Mouse (Mus musculus) R1 (cell line): Measurements from ENCODE around the gene 4930467E23Rik.
"Not testable (repeated sequence)": the region's sequence is repeated elsewhere in the genome, so short reads cannot be mapped to it uniquely, and the experiment has no call there.

ENCODE experiments used
- DNase-seq: peaks from one replicate; pipeline ENCODE4 v3.0.0-alpha.2; 2018; ENCODE audit warnings: low read depth, low spot score

4930467E23Rik gene

DNA sequence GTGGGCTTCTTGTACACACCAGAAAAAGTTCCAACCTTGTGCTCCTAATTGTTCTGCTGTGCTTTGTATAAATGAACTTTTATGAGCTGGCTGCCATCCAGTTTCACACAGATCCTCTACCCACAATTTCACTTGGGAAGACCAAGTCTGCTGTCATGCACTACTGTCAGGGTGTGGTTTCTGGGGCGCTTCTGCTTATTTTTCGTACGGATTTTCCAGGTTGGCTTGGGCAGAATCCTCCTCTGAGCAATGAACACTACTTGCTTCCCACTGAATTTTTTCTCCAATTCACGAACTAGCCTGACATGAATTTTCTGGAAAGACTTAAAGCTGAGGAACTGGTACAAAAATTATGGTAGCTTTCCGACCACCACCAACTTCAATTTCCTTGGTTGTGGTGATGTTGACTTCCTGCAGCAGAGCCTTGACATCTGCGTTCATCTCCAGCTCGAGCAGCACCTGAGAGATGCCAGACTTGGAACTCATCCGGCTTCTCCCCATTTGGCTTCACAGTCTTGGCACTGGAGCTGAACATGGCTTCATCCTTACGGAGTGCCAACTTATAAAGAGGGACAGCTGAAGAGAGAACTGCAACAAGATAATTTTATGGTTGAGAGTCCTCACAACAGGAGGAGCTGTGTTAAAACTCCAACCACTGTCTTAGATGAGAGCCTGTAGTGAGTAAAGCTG lies 18.1 kb upstream of the 4930467E23Rik start:
- not testable (repeated sequence) for DNase-seq

DNA sequence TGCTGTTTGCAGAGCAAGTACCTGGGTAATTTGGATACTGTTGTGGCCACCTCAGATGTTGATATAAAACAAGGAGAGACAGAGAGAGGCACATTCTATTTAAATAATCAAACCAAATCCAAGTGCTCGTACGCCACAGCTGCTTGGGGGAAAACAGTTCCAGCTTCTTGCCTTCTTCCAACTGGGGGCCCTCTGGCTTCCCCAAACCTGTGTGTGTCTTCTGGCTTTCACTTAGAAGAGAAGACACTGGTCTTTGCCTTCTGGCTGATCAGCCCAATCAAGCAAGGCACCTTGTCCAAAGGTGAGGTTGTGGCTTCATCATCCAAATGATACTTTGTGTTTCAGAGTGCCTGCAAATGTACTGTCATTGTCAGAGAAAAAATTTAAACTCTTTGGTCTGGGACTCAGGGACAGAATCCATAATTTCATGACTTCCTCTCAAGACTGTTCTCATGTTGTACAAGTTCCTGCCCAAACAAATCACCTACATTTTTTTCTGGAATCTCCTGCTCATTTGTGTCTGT lies 17.1 kb upstream of the 4930467E23Rik start:
- not testable (repeated sequence) for DNase-seq

DNA sequence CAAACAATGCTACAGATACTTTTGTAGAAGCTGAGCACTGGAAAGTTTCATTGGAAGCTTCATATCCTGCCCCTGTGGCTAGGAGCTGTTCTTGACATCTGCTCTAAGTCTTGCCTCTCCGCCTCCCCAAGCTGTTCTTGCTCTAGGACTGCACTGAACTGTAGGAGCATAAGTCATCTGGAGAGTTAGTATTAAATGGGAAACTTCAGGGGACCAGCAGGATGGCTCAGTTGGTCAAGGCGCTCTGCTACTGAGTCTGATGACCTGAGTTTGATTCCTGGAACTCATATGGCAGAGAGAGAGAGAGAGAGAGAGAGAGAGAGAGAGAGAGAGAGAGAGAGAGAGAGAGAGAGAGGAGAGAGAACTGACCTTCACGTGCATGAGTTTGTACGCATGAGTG lies 16.6 kb upstream of the 4930467E23Rik start:
- not testable (repeated sequence) for DNase-seq

DNA sequence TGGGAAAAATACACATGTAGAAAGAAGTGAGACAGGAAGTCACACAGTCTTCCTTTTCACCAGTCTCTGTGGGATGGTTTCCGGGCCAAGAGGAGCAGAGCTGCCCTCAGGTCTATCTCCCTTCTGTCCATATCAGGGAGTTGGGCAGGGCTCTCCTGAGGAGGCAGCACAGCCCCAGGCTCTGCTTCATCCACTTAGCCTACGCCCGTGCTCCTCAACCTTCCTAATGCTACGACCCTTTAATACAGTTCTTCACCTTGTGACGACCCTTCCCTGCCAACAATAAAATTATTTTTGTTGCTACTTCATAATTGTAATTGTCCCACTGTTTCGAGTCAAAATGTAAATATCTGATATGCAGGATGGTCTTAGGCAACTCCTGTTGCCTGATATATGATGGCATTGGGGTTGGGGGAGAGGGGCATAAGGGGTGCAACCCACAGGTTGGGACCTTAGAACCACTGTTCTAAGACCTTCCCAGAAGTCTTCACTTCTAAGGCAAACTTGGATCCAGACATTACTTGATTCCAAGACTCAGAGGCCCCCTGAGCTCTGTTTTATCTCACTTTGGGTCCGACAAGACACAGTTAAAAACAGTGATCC lies 16.0 kb upstream of the 4930467E23Rik start:
- peak; percentile 21 for DNase-seq

DNA sequence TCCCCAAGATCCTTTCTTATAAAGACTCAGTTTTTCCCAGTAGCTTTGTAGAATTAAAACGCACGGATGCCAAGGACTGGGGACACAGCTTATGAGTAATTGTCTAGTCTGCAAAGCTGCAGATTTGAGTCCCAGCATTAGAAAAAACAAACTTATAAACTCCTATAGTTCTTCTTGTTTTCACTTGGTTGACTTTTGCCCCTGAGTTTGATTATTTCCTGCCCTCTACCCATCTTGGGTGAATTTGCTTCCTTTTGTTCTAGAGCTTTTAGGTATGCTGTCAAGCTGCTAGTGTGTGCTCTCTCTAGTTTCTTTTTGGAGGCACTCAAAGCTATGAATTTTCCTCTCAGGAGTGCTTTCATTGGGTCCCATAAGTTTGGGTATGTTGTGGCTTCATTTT lies 14.9 kb upstream of the 4930467E23Rik start:
- not testable (repeated sequence) for DNase-seq

DNA sequence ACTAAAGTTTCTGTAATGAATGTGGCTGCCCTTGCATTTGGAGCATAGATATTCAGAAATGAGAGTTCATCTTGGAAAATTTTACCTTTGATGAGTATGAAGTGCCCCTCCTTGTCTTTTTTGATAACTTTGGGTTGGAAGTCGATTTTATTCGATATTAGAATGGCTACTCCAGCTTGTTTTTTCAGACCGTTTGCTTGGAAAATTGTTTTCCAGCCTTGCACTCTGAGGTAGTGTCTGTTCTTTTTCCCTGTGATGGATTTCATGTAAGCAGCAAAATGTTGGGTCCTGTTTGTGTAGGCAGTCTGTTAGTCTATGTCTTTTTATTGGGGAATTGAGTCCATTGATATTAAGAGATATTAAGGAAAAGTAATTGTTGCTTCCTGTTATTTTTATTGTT lies 14.1 kb upstream of the 4930467E23Rik start:
- DNase-seq: not testable (repeated sequence)

DNA sequence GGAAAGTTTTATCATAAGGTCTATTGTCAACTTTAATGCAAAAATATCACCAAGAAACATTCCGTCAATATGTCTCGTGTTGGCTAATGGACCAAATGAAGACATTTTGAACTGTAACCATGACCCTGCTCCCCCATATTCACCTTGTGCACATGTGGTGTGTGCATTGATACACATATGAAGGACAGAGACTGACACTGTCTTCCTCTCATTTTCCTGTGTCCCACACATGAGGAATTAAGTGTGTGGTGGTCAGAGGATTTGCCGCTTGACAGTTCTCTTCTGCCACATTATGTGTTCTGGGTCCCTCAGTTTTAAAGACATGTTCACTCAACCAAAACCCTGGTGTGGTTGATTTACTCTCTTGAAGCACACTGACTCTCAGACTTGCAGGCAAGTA lies 11.5 kb upstream of the 4930467E23Rik start:
- not testable (repeated sequence) for DNase-seq

DNA sequence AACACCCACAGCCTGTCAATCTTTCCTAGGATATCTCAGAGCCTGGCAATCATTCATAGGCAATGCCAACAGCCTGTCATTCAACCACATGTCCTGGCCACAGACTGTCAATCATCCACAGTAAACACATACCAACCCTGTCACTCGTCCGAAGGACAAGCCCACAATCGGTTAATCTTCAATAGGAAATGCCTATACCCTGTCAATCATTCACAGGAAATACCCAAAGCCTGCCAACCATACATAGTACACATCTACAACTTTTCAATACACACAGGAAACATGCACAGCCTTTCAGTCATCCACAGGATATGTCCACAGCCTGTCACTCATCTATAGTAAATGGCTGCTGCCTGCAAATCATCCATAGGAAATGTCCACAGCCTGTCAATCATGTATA lies 9.9 kb upstream of the 4930467E23Rik start:
- DNase-seq: not testable (repeated sequence)

DNA sequence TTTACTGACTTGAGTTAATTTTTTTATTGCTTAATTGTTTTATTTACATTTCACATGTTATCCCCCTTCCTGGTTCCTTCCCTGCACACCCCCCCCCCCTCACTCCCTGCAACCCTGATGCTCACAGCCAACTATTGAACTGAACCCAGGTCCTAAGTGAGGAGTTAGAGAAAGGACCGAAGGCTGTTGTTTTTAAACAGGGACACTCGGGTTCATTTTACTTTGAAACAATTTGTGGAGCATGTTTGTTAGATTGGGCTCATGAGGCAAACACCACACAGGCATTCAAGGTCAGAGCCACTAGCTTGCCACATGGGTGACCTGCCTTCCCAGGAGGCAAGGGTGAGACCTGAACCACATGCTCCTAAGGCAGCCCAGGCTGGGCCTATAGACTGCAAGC lies 4.5 kb upstream of the 4930467E23Rik start:
- DNase-seq: not testable (repeated sequence)

DNA sequence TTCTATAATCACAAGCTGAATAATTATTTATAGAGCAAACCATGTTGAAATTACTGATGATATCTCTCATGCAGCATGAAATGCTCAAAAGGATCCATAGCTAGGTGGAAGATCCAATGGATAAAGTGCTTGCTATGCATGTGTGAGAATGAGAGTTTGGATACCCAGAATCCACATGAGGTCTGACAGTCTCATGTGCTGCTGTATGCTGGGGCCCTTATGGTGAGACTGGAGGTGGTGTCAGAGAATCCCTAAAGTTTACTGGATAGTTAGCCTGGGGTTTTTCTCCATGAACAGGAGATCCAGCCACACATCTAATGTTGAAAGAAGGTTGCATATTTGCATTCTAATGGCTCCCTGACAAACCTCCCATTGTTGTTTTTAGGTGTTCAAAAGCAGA lies 22.4 kb downstream of the 4930467E23Rik start:
- not testable (repeated sequence) for DNase-seq

DNA sequence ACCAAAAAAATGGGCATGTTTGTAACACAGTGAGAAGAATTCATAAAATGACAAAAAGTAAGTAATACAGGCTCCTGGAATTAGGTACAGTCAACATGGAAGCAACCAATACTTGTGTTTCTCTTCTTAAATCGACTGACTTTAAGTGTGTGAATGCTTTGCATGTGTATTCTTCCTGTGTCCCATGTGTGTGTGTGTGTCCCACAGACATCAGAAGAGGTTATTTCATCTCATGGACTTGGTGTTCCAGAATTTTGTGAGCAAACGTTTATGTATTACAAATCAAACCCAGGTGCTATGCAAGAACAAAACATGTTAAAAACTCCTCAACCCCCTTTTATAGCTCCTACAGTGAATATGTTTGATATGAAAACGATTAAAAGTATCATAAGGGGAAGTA lies 24.8 kb downstream of the 4930467E23Rik start:
- DNase-seq: not testable (repeated sequence)

DNA sequence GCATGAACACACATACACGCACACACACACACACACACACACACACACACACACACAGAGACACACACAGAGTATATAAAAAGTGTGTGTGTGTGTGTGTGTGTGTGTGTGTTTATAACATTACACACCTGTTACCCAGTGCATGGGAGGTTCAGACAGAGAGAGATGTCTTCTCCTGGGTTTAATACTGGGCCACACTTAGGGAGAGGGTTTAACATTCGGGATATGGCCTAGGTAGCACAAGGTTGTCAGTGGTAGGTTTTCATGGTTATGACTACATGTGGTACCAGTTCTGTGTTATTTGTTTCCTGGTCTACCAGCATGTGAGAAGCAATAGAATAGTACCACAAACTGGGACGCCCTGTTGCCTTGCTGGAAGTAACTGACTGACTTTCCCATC lies 25.6 kb downstream of the 4930467E23Rik start:
- DNase-seq: not testable (repeated sequence)

DNA sequence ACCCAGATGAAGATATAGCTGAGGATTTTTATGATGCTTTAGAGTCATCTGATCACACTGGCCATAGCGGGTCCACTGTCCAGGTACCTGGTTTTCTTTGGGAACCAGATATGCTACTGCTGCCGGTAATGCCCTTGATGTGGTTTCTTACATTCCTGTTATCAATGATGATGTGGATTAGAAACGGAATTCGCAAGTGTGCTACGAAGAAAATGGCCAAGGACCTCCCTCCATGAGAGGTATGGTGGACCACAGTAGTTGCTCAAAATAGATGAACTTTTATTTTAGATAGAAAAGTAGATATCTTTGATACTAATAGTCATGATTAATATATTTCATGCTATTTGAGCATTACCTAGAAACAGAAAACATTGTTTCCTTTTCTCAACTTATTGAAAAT lies 32.3 kb downstream of the 4930467E23Rik start:
- not testable (repeated sequence) for DNase-seq

DNA sequence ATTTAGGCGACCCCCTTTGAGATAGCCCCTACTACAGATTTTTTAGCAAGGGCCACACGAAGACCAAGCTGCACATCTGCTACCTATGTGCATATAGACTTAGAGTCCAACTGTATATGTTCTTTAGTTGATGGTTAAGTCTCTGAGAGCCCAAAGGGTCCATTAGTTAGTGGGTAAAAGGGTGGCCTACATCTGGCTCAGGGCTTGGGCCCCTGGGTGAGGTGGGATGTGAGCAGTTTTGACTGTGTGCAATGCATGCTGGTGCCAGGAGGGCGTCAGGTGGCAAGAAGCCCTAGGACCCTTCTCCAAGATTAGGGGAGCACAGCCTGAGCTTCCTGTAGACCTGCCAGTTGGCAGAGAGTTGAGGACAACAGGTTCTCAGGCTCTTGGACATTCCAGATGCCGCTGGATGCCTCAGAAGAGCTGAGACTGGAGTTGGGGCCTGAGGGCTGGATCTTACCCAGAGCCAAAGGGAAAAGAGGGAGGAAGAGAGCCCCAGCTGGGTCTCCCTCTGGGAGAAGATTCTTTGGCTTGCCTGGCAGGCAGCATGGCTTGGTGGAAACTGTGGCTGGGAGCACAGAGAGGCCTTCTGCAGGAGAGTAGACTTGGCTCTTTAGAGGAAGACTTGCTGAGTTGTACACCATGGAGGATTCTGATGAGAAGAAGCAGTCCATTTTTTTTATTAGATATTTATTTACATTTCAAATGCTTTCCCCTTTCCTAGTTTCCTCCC lies 33.6 kb downstream of the 4930467E23Rik start:
- DNase-seq: not testable (repeated sequence)

DNA sequence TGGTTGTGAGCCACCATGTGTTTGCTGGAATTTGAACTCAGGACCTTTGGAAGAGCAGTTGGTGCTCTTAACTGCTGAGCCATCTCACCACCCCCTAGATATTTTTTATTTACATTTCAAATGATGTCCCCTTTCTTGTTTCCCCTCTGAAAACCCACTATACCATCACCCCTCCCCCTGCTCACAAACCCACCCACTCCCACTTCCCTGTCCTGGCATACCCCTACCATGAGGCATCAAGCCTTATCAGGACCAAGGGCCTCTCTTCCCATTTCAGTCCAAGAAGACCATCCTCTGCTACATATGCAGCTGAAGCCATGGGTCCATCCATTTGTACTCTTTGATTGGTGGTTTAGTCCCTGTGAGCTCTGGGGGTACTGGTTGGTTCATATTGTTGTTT lies 36.2 kb downstream of the 4930467E23Rik start:
- DNase-seq: not testable (repeated sequence)

DNA sequence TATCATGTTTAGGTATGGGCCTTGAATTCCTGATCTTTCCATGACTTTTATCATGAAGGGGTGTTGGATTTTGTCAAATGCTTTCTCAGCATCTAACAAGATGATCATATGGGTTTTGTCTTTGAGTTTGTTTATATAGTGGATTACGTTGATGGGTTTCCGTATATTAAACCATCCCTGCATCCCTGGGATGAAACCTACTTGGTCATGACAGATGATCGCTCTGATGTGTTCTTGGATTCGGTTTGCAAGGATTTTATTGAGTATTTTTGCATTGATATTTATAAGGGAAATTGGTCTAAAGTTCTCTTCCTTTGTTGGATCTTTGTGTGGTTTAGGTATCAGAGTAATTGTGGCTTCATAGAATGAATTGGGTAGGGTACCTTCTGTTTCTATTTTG lies 44.1 kb downstream of the 4930467E23Rik start:
- DNase-seq: not testable (repeated sequence)

DNA sequence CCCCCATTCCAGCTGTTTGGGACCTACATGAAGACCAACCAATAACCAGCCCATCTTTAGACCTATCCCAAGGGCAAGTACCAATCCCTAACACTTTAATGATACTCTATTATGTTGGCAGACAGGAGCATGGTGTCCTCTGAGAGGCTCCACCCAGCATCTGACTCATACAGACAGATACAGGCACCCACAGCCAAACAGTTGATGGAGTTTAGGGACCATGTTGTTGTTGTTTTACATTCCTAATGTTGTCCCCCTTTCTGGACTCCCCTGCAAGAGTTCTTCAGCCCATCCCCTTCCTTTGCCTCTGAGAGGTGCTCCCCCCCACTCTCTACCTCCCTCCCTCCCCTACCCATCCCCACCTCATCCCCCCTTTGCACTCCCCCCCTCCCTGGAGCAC lies 46.9 kb downstream of the 4930467E23Rik start:
- DNase-seq: not testable (repeated sequence)

DNA sequence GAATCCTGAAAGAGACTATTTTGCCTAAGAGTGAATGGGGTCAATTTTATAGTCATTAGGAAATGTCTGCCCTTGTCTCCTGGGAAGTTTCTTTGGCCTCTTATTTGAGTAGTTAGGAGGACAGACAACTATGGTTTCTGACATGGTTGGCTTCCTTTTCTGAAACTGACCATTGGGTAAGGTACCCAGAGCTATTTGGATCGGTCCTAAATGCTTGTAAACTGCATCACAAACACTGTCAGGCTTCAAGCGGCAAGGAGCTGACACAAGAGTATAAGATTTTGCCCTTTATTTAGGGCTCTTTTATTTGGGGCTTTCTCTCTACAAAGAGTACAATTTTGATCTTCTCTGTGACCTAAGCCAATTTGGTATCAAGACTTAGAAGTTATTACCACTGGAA lies 48.1 kb downstream of the 4930467E23Rik start:
- not testable (repeated sequence) for DNase-seq

DNA sequence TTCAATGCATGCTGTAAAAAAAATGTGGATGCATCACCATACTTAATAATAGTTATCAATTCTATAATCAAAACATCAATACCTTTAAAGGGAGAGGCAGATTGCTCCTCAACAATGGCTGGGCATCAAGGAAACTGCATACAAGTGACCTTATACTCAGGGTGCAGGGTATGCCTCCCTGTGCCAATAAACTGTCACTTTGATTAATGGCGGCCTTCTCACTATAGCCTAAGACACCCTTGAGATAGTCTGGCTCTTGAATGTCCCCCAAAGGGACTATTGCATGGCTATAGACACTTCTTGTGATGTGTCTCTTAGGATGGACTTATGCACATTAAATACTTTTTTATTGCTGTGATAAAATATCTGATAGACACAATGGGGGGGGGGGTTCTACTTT lies 48.8 kb downstream of the 4930467E23Rik start:
- not testable (repeated sequence) for DNase-seq

DNA sequence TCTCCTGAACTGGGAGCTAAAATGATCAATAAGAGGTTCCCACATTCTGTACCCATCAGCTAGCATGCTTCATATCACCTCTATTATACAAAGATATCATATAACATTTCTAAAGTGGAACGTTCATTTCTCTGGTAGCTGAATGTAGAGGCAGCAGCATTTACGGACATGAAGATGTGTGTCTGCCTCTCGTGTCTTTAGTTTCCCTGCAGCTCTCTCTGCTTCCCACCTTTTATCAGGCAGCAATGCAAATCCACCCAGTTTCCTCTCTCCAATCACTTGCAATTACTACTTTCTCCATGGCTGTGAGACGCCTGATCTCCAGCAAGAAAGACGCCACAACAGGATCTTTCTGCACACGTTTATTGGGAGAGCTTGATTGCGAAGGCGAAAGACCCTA lies 49.5 kb downstream of the 4930467E23Rik start:
- DNase-seq: peak; percentile 14

DNA sequence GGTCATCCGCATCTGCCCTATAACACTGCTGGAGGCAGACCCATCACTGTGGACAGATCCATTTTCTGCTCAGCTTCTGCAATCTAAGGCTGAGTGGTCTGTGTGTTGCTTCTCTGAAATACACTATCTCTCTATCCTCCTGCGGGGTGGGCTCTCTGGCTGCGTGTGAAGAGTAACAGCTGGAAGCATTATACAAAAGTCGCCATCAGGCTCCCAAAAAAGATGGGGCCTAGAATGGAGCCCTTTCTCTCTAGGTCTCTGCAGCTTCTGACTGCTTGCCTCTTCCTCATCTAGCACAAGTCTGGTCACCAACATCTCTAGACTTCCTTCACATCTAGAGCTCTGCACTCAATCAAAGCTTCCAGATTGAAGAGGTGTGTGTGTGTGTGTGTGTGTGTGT lies 50.8 kb downstream of the 4930467E23Rik start:
- DNase-seq: not testable (repeated sequence)

DNA sequence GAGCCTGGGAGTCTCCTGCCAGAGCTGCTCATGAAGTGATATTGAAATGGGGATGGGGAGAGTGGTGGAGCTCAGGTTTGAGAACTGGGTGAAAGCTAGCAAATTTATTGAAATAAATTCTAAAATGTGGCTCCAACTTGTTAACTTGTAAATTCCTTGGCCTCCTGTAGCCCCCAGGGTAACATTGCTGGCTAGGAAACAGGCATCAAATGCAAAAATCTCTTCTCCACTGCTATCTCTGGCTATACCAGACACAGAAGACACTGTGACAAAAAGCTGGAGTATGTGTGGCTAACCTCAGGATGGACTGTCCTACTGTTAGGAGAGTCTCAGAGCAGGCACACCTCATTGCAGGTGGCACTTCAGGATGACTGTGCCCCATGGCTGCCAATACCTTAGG lies 51.3 kb downstream of the 4930467E23Rik start:
- not testable (repeated sequence) for DNase-seq
